Mouse (Mus musculus) adrenal gland, postnatal 10 days (tissue): Measurements from ENCODE around the gene Gm8108. TPM values are rescaled to one million over a fixed set of nuclear protein-coding genes. Genes with fewer than 3 reads are reported as not detected.
"Not testable (repeated sequence)": the region's sequence is repeated elsewhere in the genome, so short reads cannot be mapped to it uniquely, and the experiment has no call there.

ENCODE experiments used
- DNase-seq: peaks from one replicate; pipeline ENCODE4 v3.0.0; 2021; ENCODE audit warnings: mixed read lengths
- long read RNA-seq, 2 experiments: library from polyadenylated mRNA; stranded (forward); transcript quantifications; one replicate each; pipeline ENCODE4 v2.0.0; 2021
- total RNA-seq, 2 experiments: library from RNA; stranded (reverse); gene quantifications; 2 replicates each; pipeline ENCODE4 v1.2.3; 2021

Gene Gm8108
- 1 to 10 TPM; 2.0 to 2.1 TPM for total RNA-seq
- long read RNA-seq, experiment 1, partial matches to known transcripts, result 0 of 1 reads
- long read RNA-seq, experiment 1, other reads (novel, unspliced or antisense), result 1 of 1 reads
- long read RNA-seq, experiment 2, partial matches to known transcripts, result 0 of 4 reads
- long read RNA-seq, experiment 2, other reads (novel, unspliced or antisense), result 4 of 4 reads

DNA sequence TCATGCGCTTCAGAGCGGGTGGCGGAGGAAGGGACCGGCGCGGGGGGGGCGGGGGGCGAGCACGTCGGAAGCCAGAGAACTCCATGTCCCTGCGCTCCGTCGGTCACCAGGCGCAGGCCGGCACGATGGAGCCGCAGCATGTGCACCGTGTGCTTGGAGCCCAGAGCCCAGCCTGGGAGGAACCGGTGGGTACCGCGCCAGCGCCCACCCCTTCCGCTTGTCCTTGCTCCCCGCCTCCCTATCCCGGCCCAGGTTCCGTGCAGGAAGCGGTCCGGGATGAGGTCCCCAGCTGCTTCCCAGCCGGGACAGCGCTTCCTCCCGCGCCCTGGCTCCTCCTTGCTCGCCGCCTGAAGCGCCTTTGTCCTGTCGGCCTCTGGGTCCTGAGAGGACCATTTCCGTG, at the start of gene Gm8108:
TSS of gene Gm8108 (plus strand) at position 101 of the 400 bp plus-strand sequence.
- peak; percentile 4 for DNase-seq

DNA sequence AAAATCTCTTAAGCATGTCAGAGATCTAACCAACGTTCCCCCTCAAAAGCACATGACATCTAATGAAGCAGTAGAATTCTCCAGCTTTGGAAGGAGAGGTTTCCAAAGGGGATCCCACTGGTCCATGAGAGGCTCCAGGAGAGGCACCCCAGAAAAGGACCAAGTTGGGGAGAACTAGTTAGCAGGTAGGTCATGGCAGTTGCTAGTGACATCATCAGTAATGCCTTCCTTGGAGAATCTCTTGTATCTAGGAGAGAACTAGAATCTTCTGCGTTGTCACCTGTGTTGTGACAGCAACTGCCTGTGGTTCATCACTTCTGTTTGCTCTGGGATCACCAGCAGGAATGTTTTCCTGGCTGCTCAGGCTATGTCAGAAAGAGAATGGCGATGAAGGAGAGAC, 26.5 kb upstream of the Gm8108 start, which contains the start of gene Gm3115:
TSS of gene Gm3115 (plus strand) at position 301 of the 400 bp plus-strand sequence.
- DNase-seq, result not testable (repeated sequence)

DNA sequence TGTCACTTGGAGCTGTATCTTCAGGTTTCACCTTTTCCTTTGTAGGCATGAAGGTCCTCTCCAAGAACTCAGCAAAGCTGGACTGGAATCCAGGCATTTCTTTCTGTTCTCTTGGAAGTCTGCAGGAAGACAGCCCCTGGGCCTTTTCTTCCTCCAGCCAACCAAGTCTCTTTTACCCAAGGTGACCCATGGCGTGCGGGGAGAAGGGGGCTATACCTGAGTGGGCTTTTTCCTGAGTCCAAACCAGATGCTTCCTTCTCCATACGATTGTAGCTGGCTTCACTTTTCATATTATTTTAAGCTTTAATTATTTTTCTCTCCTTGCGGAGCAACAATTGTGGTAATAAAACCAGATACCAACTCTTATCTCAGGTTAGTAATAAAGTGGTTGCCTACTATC, 31.3 kb downstream of the Gm8108 start:
- not testable (repeated sequence) for DNase-seq

DNA sequence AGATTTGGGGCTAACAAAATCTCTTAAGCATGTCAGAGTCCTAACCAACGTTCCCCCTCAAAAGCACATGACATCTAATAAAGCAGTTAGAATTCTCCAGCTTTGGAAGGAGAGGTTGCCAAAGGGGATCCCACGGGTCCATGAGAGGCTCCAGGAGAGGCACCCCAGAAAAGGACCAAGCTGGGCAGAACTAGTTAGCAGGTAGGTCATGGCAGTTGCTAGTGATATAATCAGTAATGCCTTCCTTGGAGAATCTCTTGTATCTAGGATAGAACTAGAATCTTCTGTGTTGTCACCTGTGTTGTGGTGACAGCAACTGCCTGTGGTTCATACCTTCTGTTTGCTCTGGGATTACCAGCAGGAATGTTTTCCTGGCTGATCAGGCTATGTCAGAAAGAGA, 54.4 kb downstream of the Gm8108 start, which contains the start of gene Gm3127:
TSS of gene Gm3127 (plus strand) at position 301 of the 400 bp plus-strand sequence.
- DNase-seq, result not testable (repeated sequence)

DNA sequence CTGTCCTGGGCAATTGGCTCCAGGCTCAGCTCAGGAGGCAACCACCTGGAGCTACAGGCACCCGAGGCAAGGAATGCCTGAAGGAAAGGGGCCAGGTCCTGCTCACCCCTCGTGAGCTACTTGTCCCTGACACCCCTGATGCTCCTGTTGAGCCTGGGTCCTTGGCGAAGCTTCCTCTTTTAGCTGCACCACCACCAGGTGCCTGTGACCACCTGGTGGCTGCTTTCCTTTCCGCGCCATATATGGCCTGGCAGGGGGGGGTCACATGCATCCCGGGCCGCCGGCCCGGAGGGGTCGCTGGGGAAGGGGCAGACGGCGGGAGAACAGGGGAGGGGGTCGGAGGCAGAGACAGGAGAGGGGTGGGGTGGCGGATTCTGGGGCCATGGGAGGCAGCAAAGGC, 71.7 kb downstream of the Gm8108 start:
- not testable (repeated sequence) for DNase-seq

Other genes with a start within 250 kb of the Gm8108 start
- not detected for gene Gm2916, start 226.4 kb upstream of the Gm8108 start, total RNA-seq
- gene Gm3029, start 178.8 kb upstream of the Gm8108 start, total RNA-seq, result not detected
- not detected for gene Gm3095, start 147.0 kb upstream of the Gm8108 start, total RNA-seq
- not detected for gene Gm3099, start 112.1 kb upstream of the Gm8108 start, total RNA-seq
- under 1 TPM; 0.61 to 0.99 TPM for gene Gm5796, start 86.6 kb upstream of the Gm8108 start, total RNA-seq
- gene Gm3115, start 26.4 kb upstream of the Gm8108 start, total RNA-seq, result under 1 TPM in 1 of 2 experiments, not detected in 1; 0.36 TPM
- gene Gm3127, start 54.5 kb downstream of the Gm8108 start, total RNA-seq, result not detected
- not detected for gene Gm2974, start 72.0 kb downstream of the Gm8108 start, total RNA-seq
- not detected for gene Gm3138, start 139.1 kb downstream of the Gm8108 start, total RNA-seq
- gene Gm3149, start 206.8 kb downstream of the Gm8108 start, total RNA-seq, result not detected
- under 1 TPM; 0.51 to 0.60 TPM for gene 2610042L04Rik, start 224.2 kb downstream of the Gm8108 start, total RNA-seq